Mouse (Mus musculus) kidney, adult 2 months (tissue): Measurements from ENCODE around the gene Deaf1.

ENCODE experiments used
- CTCF ChIP-seq: fragments of 200-500 bp; conservative IDR thresholded peaks from 2 replicates; pipeline ENCODE4 v1.5.1; 2011; ENCODE audit warnings: low read depth, mild to moderate bottlenecking, control low read depth, low read length, moderate library complexity, mixed read lengths; ENCODE audit not compliant: insufficient read depth, insufficient read length
- POLR2A ChIP-seq: fragments of 200-500 bp; IDR thresholded peaks from one replicate; pipeline ENCODE4 v1.6.1; 2011; ENCODE audit warnings: low read depth, low read length, control low read depth

GRCm38 (mm10) chr7:141363752-141364125, 36.2 kb upstream of the Deaf1 start:
- TF ChIP-seq POLR2A (no peak), CTCF (no peak)
